In the genomic region with DNA sequence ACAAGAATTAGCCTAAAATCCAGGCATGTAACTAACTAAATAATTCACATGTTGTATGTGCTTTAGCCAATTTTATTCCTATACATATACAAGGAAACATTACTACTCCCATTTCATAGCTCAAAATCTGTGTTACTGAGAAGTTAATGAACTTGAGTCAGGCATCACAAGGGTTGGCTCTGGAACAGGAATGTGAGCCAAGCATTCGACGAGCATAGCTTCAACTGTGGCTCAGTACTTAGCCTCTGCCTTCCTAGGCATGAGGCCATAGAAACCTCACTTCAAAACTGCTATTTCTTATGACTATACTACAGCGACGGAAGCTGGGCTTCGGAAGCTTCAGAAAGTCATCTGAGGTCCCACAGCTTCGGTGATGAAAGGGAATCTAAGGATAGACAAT, we compare ENCODE assay signal across 20 mouse cellular contexts.
DNase-seq lines count a peak whose midpoint lies in the region; ATAC-seq and TF ChIP-seq lines count a peak whose summit lies in the region.
"Had no signal": no experiment of that assay in that cellular context is flagged by ENCODE, and none has a peak within 500 bp of the region (broad histone marks: within the 10 kb centered on the region; RNA-seq: fewer than 3 reads in every experiment).

No protein-coding gene starts in this region.

- WGBS in forebrain, embryonic 14.5 days = 78% methylated on average over 6 of the region's 6 CpGs
- 91% methylated on average over 6 of the region's 6 CpGs for WGBS in forebrain, embryonic 10.5 days
- 49% methylated on average over 6 of the region's 6 CpGs for WGBS in heart, adult 2 months

- H3K4me1 ChIP-seq in forebrain, embryonic 14.5 days (ENCODE audit: control insufficient read depth, insufficient read depth, low read length) = 0 out of 2 replicates have a peak, but pooled peaks cover 4% of the 10 kb centered on the region
- no peaks in the 10 kb centered on the region for H3K4me1 ChIP-seq in forebrain, embryonic 10.5 days
- no peaks in the 10 kb centered on the region for H3K4me1 ChIP-seq in heart, adult 2 months (ENCODE audit: control insufficient read depth, insufficient read depth, low read length)
- H3K4me1 ChIP-seq: hindbrain, embryonic 15.5 days; intestine, embryonic 15.5 days; liver, embryonic 13.5 days had no signal

- no peak overlapping the region for H3K27ac ChIP-seq in forebrain, embryonic 14.5 days (ENCODE audit: low read depth, low read length)
- H3K27ac ChIP-seq in forebrain, embryonic 10.5 days = no peak overlapping the region
- H3K27ac ChIP-seq in heart, adult 2 months = no peak overlapping the region
- H3K27ac ChIP-seq: hindbrain, embryonic 15.5 days; intestine, embryonic 15.5 days; left cerebral cortex, adult 2 months; liver, embryonic 13.5 days had no signal

- H3K27me3 ChIP-seq in forebrain, embryonic 14.5 days (replicated peaks; ENCODE audit: control insufficient read depth, insufficient read depth, low read length) = no peaks in the 10 kb centered on the region
- H3K27me3 ChIP-seq in forebrain, embryonic 10.5 days (ENCODE audit: poor library complexity, severe bottlenecking) = no peaks in the 10 kb centered on the region
- H3K27me3 ChIP-seq in heart, adult 2 months (ENCODE audit: control insufficient read depth, insufficient read depth, low read length) = no peaks in the 10 kb centered on the region
- H3K27me3 ChIP-seq: CH12.LX; hindbrain, embryonic 15.5 days; intestine, embryonic 15.5 days; liver, embryonic 13.5 days had no signal

- H3K36me3 ChIP-seq in forebrain, embryonic 14.5 days (ENCODE audit: control insufficient read depth, insufficient read depth, low read length) = no peaks in the 10 kb centered on the region
- no peaks in the 10 kb centered on the region for H3K36me3 ChIP-seq in forebrain, embryonic 10.5 days (replicated peaks)
- no peaks in the 10 kb centered on the region for H3K36me3 ChIP-seq in heart, adult 2 months (ENCODE audit: control insufficient read depth, insufficient read depth, low read length)
- H3K36me3 ChIP-seq: hindbrain, embryonic 15.5 days; intestine, embryonic 15.5 days; liver, embryonic 13.5 days had no signal

- no peak for TF ChIP-seq EP300 in heart, adult 2 months (IDR thresholded peaks at IDR 0.05; ENCODE audit: insufficient read depth, low read depth, low read length)

- intact Hi-C loops in heart, postnatal 10 days (cut with DNase I) = no loop called here
- intact Hi-C loops in heart, adult 2 months (cut with DNase I) = no loop called here

- H3K9me3 ChIP-seq in forebrain, embryonic 14.5 days (replicated peaks; ENCODE audit: control insufficient read depth, low read length) = no peaks in the 10 kb centered on the region
- H3K9me3 ChIP-seq in forebrain, embryonic 10.5 days = no peaks in the 10 kb centered on the region
- H3K9me3 ChIP-seq: hindbrain, embryonic 15.5 days; intestine, embryonic 15.5 days; liver, embryonic 13.5 days had no signal

- no peak overlapping the region for H3K4me3 ChIP-seq in forebrain, embryonic 14.5 days (ENCODE audit: low read depth, low read length)
- no peak overlapping the region for H3K4me3 ChIP-seq in forebrain, embryonic 10.5 days
- H3K4me3 ChIP-seq in heart, adult 2 months = no peak overlapping the region
- H3K4me3 ChIP-seq: hindbrain, embryonic 15.5 days; intestine, embryonic 15.5 days; left cerebral cortex, adult 2 months; liver, embryonic 13.5 days had no signal

- no peak overlapping the region for H3K9ac ChIP-seq in forebrain, embryonic 14.5 days (ENCODE audit: low read length)
- H3K9ac ChIP-seq in heart, adult 2 months (ENCODE audit: low read depth, low read length) = no peak overlapping the region
- H3K9ac ChIP-seq: hindbrain, embryonic 15.5 days; intestine, embryonic 15.5 days; liver, embryonic 13.5 days had no signal

- no peak; the same call in 1 of the 2 replicates for ATAC-seq in forebrain, embryonic 14.5 days
- ATAC-seq: intestine, embryonic 15.5 days; midbrain, embryonic 16.5 days had no signal

- no peaks in the 10 kb centered on the region for H3K79me2 ChIP-seq in heart, adult 2 months (replicated peaks; ENCODE audit: control insufficient read depth, insufficient read depth, low read length)

- H3K4me2 ChIP-seq in forebrain, embryonic 14.5 days (ENCODE audit: low read length) = no peak overlapping the region
- H3K4me2 ChIP-seq: hindbrain, embryonic 15.5 days; intestine, embryonic 15.5 days; liver, embryonic 13.5 days had no signal

- no peak for TF ChIP-seq CTCF in heart, adult 2 months (IDR thresholded peaks at IDR 0.05)

- TF ChIP-seq POLR2A in heart, adult 2 months (IDR thresholded peaks at IDR 0.05; ENCODE audit: insufficient read depth, low read depth, low read length) = no peak

- peak; percentile 53 for DNase-seq in forebrain, embryonic 14.5 days (ENCODE audit: low spot score)
- no peak for DNase-seq in forebrain, embryonic 10.5 days (ENCODE audit: extremely low spot score, low spot score)
- DNase-seq in heart, postnatal 10 days = peak; percentile 3 to 12
- no peak for DNase-seq in heart, adult 2 months
- DNase-seq in lung, postnatal 14 days = peak; percentile 2
- no peak for DNase-seq in lung, postnatal 25 days (ENCODE audit: low spot score)
- DNase-seq in fibroblast of lung, adult 2 months (ENCODE audit: low read depth) = peak; percentile 47
- DNase-seq in embryo, embryonic 10 days (ENCODE audit: low spot score) = no peak
- DNase-seq: kidney, postnatal 4 days; layer of hippocampus, adult 9-11 months; left cerebral cortex, postnatal 4 days; liver, embryonic 13.5 days; lung, postnatal 10 days; right cerebral cortex, postnatal 4 days; thymus, adult 2 months had no signal

Comparison
In these comparisons a context has a peak if more than half of its experiments do, and no peak if none do; other contexts are left out.
1. DNase-seq: peak in forebrain, embryonic 14.5 days (single experiment), heart, postnatal 10 days (2 of 2), lung, postnatal 14 days (single experiment) and fibroblast of lung, adult 2 months (single experiment); none in forebrain, embryonic 10.5 days (single experiment), heart, adult 2 months (0 of 2), lung, postnatal 25 days (single experiment) and embryo, embryonic 10 days (single experiment).